Mouse (Mus musculus) cerebellum, adult 11 months (tissue): ENCODE data around the gene Ppm1m.

Experiments used
- DNase-seq: peaks from one replicate; pipeline ENCODE4 v3.0.0; 2022

Gene Ppm1m

DNA sequence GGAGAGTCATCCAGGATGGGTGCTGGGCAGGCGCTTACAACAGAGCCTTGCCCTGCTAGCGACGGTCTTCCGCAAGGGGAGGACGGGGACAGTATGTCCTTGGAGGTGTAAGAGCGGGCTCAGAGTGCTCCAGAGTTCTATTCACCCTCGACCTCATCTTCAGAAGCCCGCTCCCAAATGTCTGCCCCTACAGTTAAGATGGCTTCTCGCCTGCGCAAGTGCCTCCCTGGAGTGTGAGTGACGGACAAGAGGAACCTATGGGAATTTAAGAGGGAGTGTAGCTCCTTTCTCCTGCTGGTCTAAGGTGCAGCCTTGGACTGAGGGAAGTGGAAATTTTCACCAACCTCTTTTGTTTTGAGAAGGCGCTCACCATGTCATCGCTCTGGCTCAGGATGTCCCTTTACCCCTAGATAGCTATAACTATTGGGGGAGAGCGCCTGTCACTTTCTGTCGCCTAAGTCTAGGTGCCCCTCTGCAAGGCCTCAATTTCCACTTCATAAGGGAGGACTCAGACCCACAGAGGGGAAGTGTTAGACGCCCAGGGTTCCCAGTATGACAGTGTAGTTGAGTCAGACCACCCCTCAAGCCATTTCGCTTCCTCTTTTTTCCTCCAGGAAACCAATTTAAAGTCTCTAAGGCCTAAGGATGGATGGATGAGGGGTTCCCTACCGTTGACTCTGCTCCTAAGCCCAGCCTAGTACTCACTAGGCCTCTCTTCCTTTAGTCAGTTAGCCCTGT lies at the start of gene Ppm1m:
Ppm1m (minus strand) TSS at position 212 of the 738 bp plus-strand sequence.
- no peak for DNase-seq

DNA sequence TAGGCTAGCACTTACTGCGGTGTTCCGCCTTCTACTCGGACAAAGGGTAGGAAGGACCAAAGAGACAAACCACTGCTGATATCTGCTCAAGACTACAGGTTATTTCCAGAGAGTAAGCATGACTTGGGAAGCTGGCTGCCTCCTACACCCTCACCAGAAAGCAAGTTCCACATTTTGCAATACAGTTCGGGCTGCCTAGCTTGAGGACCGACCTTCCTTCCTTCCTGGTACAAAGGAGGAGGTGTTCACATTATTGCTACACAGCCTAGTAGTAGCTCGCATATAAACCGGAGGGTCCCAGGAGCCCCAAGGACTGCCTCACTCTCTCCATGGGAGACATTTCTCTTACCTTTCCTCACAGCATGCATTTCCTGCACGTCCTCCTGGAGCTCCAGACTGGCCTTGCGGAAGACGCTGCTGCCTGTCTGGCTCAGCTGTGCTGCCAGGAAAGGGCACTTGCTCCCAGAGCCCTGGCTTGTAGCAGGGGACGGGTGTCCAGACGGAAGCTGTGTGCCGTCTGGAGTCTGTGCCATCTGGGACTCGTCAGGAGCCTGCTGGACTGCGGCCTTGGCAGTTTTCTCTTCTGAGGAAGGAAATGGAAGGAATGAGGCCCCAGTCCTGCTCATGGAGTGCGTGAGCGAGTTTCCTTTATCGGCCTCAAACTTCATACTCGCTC lies 43.4 kb upstream of the Ppm1m start:
- DNase-seq, result peak; percentile 77

DNA sequence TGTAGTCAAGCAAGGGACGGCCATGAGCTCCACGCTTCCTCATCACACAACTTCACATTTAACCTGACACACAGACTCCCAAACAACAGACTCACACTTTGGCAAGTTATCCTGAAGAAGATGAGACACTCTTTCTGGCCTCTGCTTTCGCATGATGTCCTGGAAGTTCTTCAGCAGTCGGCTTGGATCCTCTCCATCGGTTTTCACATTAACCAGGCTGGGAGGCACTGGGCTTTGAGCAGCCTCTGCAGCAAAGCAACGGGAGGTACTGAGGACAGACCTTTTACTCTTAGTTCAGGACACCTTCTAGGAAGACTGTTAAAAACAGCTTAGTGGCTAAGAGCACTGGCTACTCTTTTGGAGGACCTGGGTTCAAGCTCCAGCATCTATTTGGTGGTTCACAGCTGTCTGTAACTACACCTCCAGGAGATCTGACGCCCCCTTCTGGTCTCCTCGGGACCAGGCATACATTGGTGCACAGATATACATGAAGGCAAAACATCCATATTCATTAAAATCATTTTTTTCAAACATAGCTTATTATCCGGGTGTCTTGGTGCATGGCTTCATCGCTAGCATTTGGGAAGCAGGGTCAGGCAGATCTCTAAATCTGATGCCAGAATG lies 42.1 kb upstream of the Ppm1m start:
- DNase-seq, result no peak

DNA sequence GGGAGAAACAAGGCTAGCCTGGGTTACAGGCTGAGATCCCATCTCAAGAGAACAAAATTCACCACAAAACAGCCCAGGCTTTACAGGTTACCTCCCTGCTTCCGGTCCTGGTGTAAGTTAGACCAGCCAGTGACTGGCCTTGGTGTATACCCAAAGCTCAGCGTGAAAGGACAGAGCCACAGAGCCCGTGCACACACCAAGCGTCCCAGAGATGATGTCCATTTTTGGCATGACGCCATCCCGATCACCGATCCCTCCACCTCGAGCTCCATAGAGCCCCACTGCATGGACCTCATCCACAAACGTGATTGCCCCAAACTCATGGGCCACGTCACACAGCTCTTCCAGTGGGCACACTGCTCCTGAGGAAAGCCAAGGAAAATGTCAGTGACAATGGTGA lies 38.3 kb upstream of the Ppm1m start:
- no peak for DNase-seq

DNA sequence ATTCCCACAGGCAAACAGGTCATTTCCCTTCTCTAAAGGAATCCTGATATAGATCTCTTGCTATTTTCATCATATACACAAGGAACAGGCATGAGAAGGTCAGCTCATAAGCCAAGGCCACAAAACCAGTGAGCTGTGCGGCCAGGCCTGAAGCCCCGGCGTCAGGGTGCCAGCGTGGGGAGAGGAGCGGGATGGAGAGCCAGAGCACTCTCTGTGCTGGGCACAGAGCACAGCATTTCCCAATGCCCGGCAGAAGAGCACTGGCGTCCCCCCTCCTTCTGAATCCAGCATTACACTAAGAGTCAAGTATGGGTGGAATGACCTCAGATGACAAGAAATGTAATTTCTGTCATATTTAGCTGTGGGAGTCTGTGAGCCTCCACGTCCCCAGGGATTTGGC lies 37.9 kb upstream of the Ppm1m start:
- DNase-seq, result no peak

DNA sequence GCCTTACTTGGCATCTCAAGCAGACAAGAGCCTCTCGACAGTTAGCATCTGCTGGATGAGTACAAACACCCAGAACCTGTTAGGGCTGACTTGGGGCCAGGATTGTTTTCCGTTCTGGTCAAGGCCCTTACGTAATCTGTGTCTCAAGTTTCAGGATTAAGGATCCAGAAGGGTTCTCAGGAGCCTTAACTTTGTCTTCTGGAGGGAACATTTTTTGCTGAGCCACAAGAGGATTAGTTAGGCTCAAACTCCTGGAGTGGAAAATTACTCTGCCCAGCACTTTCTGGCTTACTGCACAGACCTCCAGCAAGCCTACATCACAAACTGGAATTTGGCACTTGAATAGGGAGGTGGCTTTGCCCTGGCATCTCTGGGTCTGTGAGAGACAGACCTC lies 37.3 kb upstream of the Ppm1m start:
- no peak for DNase-seq

DNA sequence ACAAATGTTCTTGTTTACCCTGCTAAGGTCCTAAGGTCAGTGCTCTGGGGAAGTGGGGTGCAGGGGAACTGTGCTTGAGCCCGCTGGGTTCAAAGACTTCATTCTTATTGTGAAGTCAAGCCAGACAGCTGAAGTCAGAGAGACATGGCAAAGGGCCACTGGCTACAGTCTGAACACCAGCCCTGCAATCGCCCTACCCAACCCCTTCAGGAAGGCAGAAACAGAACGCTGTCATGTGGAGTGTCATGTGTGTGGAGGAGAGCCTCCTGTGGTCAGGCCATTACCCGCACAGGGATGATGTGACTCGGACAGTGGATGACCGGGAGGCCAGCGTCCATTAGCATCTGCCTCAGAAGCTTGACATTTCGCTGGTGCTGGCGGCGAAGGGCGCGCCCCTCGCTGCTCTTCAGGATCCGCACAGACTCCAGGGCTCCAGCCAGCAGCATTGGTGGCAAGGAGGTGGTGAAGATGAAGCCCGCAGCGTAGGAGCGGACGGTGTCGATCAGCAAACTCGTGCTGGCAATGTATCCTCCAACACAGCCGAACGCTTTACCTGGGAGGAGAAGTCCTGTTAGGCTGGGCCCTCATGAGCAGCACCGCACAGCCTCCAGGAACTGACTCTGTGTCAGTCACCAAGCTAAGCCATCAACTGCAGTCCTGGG lies 36.7 kb upstream of the Ppm1m start:
- DNase-seq, result no peak

DNA sequence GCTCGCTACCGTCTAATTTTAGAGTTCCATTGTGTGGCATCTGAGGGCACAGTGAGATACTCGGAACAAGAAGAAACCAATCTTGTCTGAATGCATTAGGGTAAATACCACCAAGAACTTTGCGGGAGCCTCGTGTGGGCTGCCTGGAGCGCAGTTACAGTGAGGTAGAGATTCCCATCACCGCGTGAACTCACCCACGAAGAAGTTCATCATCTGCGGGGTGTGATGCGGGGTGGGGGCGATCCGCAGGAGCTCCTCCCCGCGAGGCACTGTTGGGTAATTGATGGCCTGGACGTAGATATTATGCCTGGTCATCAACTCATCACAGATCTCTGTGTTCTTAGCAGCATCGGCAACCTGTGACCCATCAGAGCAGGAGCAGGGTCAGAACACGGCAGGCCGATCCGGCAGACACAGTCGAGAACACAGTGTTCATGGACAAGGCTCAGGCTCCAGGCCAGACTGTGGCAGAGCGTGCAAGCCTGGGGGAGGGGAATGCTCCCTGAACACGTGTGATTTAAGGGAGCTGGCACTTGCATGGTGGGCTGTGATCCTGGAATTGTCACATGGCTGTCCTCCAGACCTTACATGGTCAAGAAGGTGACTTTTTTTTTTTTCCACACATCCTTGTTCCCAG lies 35.8 kb upstream of the Ppm1m start:
- DNase-seq, result no peak

DNA sequence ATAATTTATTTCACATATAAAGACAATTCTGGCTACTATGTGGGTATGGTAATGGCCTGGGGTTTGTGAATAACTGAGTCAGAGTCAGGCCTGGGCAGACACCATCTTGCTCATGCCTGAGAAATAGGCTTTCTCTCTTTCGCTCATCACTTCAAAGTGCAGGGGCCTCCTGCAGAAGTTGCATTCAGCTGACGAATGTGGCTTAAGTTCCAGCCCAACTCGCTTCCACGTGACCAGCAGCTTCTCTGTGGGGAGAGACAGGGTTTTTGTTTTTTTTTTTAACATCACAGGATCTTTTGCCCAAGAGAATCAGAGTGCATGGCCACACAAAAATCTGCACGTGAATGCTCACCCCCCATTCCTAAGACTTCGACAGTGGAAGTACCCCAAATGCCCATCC lies 34.4 kb upstream of the Ppm1m start:
- DNase-seq, result no peak

DNA sequence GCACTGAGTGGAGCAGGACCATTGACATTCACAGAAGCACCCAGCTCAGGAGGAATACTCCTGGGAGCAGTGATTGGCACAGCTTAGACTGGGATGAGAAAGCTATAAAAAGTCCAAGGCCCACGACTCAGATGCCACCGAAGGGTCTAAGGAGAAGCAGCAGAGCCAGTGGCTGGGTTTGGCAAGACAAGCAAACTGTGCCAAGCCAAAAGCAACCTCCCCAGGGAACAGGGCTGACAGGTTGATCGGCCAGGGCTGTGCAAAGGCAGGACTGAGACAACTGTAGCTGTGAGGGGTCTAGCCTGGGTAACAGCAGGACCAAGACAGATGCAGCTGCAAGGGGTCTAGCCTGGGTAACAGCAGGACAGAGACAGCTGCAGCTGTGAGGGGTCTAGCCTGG lies 33.4 kb upstream of the Ppm1m start:
- no peak for DNase-seq

DNA sequence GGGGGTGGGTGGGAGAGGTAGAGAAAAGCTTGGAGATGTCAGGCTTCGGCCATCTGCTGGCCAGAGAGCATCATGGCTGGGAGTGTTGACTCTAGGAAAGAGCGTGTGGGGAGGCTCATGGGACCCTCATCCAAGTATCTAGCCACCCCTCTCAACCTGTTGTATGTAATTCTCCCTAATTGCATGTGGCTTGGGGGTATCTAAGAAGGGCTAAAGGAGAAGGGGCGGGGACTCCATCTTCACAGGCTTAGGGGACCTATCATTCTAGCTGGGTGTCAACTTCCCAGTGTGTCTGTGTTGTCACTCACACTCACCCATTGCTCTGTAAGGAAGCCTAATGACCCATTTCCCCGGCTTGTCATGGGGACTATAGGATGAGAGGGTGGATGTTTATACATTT lies 32.3 kb upstream of the Ppm1m start:
- DNase-seq, result no peak

DNA sequence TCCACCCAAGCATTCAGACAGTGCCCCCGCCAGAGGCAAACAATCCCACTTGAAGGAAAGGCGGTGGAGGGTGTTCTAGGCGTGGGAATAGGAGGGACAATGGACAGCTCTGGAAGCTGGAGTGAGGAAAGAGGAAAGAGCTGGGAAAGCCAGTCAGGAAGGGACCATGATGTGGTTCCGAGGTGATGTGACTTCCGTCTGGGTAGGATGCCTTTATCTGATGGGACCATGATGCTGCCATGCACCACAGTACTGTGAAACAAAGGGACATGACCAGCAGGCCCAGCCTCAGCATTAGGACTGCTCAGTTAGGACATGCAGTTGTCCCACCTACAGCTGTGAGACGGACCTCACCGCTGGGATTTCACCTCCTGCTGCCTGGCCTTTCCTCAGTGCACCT lies 31.7 kb upstream of the Ppm1m start:
- no peak for DNase-seq

DNA sequence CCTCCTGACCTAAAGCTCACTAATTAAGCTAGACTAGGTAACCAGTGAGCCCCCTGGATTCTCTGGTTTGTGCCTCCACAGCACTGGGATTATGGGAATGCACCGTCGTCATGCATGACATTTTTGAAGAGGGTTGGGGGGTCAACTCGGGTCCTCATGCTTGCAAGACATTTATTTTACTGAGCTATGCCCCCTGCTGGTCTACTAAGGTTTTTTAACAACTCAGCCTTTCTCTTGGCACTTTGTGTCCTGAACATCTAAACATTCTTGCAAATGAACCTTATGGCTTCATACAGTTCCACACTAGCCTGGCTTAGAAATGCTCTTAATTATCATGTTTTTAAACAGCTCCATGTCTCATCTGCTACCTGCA lies 31.2 kb upstream of the Ppm1m start:
- no peak for DNase-seq

DNA sequence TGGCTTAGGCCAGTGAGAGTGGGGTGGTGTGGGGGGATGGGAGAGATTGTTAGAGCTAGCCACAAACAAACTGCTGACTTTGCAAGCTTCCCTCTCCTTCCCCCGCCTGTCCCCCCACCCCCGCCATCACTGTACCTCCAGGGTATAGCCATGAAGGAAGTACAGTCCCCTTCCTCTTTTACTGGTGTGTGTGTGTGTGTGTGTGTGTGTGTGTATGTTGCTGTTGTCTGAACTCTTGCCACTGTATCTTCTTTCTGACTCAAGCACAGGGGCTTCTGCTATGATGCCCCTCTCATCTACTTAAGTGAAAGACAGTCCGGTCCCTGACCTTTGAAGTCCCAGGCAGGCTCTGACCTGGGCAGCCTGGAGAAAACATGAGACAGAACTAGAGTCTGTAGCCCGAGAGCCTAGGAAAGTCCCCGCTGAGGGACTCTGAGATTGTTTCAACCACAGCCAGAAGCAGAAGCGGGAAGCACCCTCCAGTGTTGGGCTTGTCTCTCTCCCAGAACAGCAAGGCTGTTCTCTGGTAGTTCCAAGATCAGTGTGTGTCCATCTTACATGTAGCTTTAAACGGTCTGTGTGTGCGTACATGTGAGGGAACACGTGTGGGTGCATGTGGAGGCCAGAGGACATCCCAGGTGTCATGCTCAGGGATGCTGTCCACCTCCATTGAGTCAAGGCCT lies 30.6 kb upstream of the Ppm1m start:
- no peak for DNase-seq

DNA sequence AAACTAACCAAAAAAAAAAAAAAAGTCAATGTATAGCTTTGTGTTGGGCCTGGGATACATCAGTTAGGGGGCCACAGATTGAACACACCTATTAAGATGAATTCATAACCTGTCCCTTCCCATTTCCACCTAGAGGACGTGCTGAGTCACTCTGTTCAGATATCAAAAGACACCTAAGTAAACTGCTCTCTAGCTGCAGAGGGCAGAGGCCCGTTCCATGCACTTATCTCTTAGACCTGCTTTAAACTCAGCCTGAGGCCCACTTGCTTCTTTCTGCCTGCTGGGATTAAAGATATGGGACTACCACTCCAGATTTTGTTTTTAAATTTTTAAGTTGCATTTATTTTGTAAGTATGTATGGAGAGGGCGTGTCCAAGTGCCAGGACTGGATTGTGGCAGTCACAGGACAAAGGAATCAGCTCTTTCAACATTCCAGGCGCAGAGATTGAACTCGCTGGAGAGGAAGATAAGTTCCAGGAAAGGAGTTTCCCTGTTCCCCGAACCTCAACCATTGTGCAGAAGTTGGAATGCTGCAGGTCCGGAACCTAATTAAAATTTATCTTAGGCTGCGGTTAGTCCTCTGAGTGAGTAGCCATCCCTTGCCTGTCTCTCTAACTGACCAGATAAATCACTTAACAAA lies 28.4 kb upstream of the Ppm1m start:
- DNase-seq, result no peak

DNA sequence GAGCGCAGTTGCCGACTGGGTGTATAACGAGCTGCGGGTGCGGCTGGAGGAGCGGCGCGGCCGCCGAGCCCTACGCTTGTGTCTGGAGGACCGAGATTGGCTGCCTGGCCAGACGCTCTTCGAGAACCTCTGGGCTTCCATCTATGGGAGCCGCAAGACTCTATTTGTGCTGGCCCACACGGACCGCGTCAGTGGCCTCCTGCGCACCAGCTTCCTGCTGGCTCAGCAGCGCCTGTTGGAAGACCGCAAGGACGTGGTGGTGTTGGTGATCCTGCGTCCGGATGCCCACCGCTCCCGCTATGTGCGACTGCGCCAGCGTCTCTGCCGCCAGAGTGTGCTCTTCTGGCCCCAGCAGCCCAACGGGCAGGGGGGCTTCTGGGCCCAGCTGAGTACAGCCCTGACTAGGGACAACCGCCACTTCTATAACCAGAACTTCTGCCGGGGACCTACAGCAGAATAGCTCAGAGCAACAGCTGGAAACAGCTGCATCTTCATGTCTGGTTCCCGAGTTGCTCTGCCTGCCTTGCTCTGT lies 26.7 kb upstream of the Ppm1m start:
- DNase-seq, result no peak

DNA sequence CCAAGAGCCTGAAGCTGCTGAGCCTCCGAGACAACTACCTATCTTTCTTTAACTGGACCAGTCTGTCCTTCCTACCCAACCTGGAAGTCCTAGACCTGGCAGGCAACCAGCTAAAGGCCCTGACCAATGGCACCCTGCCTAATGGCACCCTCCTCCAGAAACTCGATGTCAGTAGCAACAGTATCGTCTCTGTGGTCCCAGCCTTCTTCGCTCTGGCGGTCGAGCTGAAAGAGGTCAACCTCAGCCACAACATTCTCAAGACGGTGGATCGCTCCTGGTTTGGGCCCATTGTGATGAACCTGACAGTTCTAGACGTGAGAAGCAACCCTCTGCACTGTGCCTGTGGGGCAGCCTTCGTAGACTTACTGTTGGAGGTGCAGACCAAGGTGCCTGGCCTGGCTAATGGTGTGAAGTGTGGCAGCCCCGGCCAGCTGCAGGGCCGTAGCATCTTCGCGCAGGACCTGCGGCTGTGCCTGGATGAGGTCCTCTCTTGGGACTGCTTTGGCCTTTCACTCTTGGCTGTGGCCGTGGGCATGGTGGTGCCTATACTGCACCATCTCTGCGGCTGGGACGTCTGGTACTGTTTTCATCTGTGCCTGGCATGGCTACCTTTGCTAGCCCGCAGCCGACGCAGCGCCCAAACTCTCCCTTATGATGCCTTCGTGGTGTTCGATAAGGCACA lies 26.1 kb upstream of the Ppm1m start:
- DNase-seq, result no peak

DNA sequence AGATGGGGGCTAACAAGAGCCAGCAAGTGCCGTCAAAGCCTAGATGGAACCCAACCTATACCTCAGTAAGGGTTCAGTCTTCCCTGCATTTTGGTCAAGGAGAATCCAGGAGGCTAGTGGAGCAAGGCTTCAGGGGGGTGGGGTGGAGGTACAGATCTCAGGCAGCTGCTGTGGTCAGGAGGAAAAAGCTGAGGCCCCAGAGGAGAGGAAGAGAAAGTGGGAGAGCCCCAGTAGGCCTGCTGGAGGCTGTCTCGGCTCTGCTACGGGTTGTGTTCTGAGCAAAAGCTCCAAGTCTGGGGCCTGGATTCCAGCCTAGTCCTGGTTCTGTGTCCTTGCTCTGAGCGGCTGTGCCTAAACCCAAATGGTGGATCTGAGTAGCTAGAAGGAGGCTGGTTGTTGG lies 23.4 kb upstream of the Ppm1m start:
- DNase-seq, result no peak

DNA sequence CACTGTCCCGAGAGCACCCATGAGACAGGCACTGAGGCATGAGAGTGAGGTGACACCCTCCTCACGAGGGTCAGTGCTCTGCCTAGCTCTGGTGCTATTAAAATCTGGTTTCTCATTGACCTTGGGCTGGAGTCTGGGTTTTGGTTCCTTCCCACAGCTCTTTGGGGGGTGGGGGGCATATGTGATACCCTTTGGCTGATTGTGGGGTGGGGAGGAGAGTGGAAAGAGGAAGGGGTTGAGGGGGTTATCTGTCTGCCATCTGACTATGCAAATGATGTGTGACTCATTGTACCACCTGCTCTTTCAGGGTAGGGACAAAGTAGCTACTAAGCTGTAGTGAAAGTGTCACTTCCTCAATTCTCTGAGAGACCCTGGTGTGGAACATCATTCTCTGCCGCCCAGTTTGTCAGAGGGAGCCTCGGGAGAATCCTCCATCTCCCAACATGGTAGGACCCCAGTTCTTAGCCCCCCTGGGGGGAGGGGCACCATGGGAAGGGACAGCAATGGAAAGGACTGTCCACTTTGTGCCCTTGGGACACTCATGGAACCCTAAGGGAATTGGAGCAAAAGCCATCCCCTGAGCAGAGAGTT lies 22.8 kb upstream of the Ppm1m start, which contains the start of gene Tlr9:
Tlr9 (plus strand) TSS at position 338 of the 591 bp plus-strand sequence.
- no peak for DNase-seq

DNA sequence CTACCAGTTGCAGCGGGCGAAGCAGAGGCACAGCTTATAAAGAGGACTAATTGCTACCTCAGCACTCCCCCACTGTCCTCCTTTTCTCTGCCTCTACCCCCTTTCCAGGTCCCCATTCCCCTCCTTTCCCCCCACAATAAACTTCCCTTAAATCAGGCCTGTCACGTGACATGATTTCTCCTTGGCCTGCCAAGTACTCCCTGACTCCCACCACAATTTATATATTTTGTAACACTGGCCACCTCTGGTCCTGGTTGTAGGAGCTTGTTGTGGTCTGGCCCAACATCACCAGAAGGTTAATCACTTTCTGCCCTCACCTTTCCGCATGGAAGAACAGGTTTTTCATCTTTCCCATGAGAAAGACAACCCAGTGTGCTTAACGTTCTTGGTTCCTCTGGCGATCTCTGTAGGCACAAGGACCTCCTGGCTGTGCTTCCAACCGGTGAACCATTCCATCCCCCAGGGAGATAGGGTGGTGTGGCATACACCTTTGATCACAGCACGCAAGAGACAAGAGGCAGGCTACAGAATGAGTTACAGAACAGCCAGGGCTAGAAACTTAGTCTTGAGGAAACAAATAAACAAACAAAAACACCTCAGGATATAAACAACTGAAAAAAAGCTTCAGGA lies 21.5 kb upstream of the Ppm1m start:
- DNase-seq, result no peak
